Mouse (Mus musculus): ENCODE results near the gene Itgb1bp2.

Gene Itgb1bp2

DNA sequence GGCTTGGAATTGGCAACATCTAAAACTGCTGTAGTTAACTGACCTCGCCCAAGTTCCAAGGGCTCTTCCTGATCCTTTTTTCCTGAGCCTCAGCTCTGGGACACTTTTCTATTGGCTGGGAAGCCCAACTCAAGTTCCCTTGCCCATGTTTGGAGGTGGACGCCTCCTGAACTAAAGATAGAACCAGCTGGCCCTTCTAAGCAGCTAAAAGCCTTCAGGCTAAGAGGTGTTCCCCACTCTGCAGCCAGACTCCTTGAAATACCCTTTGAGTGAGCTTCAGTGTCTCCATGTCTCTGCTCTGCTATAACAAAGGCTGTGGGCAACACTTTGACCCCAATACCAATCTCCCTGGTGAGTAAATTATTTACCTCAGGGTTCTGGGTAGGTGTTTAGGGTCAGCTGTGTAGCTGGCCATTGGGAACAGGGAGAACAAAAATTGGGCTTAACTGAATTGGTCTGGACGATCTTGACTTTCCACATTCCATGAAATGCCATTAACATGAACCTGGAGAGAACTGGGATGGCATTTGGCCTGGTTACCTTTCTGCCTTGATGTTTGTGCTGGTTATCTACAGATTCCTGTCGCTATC lies at the start of gene Itgb1bp2:
Itgb1bp2 (plus strand) TSS at position 203 of the 590 bp plus-strand sequence.
- peak; percentile 28 for DNase-seq (ENCODE audit: low read depth, low spot score)

DNA sequence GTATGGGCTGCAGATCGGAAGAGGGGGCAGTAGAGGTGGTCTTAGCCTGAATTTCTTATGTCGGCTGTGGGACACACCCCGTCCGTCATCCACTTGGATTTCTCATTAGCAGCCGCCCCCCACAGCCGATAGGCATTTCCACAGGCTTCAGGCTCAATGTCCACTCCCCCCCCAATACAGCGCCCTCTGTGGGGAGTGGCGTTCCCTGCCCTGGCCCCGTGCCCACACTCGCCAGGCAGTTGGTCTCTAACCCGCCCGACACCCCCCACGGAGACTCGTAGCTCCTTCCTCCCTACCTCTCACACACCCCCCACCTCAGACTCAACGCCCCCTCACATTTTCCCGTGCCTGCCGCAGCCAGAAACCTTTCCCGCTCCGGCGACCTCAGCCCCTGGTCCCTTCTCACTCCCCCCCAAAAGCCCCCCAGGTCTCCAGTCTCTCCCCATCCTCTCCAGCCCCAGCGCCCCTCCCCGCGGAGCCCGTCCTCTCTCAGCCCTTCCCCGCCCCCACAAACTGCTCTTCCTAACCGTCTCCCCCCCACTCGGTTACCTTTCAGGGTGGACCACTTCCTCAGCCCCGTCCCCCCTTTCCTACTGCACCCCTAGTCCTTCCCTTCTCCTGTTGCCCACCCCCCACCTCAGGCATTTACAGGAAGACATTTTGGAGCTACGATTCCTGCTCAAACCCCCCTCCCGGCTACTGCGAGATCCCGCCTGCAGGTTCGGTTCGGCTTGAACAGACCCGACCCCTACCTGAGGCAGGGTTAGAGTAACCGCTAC lies 29.8 kb upstream of the Itgb1bp2 start:
- peak; percentile 10 for DNase-seq (ENCODE audit: low read depth, low spot score)

DNA sequence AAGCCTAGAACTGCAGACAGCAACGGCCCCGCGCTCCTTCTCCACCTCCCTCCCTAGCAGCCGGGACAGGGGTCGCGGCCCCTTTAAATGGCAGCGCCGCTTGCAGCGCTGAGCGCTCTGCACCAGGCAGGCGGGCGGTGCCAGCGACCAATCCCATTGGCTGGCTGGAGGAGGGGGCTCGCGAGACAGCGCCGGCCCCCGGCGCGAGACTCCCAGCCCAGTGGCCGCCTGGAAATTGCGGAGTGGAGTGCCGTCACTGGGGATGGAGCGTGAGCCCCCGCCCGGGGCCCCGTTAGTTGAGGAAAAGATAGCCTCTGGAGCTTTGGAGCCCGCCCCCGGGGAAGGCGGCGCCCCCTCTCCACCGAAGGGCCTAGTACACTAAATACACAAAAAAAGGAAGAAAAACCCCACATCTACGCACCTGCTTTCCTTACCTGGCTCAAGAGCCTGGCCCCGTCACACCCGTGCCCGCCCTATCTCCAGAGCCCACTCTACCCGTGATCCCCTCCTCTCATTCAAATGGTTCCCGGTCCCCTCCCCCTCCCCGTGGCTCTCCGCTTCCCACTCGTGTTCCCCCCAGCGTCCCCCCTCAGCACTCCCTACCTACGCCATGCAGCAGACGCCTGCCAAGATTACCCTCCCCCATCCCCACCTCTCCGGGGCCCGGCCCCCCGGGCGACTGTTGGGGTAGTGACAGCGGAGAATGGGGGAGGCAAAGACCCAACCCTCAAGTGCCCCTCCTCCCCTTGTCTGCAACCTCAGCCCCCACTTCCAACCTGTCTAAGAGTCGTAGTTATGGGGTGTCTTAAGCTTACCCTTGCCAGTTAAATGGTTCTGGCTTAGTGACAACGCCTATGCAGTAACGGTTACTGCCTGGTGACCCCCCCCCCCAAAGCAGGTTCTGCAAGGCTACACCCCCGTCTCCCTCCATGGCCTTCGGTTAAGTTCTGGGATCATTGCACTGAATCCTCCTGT lies 28.9 kb upstream of the Itgb1bp2 start:
- peak; percentile 93 for DNase-seq (ENCODE audit: low read depth, low spot score)

DNA sequence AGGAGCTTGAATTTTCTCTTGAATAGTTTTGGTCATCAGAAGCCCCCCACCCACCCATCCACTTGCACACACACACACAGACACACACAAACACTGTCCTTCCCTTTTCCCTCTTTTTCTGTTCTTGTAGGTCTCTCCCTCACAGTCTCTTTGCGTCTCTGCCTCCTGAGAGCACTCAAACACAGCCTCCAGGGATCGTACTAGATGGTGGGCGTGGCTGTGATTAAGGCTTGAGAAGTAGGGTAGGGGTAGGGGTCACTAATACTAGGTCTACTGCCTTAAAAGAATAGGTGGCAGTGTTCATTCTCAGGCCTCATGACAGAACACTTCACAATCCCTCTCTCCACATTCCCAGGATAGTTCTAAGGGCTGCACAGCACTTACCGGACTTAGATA lies 28.2 kb upstream of the Itgb1bp2 start, which contains the start of gene Zmym3:
Zmym3 (minus strand) TSS at position 150 of the 396 bp plus-strand sequence.
- peak; percentile 26 for DNase-seq (ENCODE audit: low read depth, low spot score)

DNA sequence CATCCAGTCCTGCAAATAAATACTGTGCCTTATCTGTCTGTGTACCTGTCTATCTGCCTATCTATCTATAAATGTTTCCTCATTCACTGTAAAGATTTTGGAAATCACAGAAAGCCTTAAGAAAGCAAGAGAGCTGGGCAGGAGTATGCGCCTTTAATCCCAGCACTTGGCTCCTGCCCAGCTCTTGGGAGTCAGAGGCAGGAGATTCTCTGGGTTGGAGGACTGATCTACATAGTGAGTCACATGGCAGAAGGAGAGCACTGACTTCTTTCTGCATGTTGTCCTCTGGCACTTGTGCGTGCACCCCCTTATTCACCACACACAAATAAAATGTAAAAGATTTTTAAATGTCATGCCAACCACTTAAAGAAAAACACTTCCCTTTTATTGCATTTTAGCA lies 25.4 kb upstream of the Itgb1bp2 start:
- DNase-seq (ENCODE audit: low read depth, low spot score): no peak

DNA sequence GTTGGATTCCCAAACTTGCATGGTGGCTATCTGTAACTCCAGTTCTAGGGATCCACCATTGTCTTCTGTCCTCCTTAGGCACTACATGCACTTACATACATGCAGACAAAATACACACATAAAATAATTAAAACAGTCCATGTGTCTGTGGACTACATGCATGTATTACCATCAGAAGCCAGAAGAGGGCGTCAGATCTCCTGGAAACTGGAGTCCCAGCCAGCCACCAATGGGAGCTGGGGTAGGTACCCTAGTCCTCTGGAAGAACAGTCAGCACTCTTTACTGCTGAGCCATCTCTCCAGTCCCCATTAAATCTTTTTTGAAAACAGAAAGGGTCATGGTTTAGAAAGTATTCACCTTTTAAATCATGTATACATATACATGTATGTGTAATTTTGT lies 21.1 kb upstream of the Itgb1bp2 start:
- peak; percentile 71 for DNase-seq (ENCODE audit: low read depth, low spot score)

DNA sequence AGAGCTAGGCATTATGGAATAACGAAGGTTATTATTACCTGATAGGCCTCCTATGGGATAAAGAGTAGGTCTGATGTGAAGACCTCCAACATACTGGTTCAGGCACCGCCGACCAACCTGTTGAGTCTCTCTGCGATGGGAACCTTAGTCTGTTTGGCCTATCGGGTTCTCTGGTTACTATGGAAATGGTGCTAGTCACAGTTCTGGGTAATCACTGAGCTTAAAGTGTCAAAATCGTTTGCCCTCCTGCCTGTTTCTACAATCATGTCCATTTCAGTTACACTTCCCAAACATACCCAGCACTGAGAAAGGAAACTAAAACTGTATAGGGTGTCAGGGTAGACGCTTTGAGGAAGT lies 20.1 kb upstream of the Itgb1bp2 start:
- peak; percentile 21 for DNase-seq (ENCODE audit: low read depth, low spot score)

DNA sequence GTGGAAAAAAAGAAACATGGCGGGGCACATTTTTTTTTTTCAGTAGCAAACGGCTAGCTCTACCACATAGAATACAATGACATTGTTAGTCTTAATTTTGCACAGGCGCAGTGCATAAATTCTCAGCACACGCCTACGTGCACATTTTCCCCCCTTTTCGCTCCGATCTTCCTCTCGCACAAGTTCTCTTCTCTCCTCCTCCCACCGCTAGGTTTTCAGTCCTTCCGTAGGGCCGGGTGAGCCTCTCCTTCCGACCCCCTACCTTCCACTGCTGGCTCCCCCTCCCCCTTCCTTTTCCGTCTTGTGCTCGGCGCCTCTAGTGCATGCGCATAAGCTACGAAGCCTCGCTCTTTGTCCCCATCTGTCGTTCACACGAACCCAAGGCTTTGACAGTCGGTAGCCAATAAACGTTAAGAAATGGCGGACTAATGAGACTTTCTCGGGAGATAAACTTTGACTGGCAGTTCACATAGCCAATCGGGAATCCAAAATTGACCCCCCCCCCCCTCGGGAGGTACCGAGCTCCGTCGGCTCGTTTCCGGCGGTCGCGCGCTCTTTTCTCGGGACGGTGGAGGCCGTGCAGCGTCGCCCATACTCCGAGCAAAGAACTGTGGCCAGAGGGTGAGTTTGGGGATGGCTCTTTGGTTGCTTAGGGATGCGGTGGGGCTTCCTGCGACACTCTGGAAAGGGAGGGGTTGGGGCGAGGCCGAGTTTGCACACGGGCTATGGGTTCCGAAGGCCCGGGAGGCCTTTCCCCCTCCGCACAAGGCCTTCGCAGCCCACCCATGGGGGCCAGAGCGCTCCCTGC lies 19.5 kb upstream of the Itgb1bp2 start, which contains the start of gene Nono:
Nono (plus strand) TSS at position 177 of the 808 bp plus-strand sequence.
- DNase-seq (ENCODE audit: low read depth, low spot score): peak; percentile 97

DNA sequence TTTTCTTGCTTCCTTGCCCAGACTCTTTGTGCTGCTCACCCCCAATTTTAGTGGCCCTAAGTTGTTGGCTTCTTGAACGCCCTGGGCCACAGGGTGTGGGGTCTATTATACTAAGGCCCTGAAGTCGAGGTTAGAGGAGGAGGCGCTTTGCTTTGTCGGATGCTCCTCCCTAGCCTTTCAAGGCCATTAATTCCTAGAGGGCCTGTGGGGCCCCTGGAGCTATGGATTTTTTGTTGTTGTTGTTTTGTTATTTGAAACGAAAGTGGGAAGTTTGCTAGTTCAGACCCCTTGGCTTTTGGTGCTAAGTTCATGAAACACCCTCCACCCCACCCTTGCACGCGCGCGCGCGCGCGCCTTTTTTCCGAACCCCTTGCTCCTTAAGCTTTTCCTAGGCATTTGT lies 18.9 kb upstream of the Itgb1bp2 start:
- peak; percentile 65 for DNase-seq (ENCODE audit: low read depth, low spot score)

DNA sequence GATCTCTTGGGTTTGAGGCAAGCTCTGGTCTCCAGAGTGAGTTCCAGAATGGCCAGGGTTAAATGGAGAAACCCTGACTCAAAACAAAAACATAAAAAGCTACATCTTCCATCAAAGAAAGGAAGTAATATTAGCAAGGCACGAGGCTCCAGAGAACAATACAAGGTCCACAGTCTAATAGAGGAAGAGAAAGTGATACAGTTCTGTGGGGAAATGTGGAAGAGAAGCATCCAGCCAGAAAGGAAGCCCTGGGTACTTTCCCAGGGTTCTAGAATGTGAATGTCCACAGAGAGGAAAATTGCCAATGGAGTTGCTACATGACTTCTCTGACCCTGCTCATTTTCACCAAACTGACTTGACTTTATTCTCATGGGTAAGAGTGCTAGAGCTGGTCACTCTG lies 2.3 kb downstream of the Itgb1bp2 start:
- no peak for DNase-seq (ENCODE audit: low read depth, low spot score)

DNA sequence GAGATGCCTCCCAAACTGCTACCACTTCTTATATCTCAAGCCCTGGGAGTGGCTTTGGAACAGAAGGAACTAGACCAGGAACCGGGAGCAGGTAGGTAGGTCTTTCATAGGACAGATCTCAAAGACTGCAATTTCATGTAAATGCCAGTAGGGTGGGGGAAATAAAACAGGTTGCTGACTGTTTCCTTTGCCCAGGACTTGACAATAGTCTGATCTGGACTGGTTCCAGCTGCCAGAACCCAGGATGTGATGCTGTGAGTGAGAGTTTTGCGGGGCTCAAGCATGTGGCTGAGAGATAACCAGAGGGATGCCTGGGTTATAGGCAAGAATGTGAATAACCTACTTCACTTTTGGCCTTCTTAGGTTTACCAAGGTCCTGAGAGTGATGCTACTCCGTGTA lies 2.7 kb downstream of the Itgb1bp2 start:
- peak; percentile 57 for DNase-seq (ENCODE audit: low read depth, low spot score)

DNA sequence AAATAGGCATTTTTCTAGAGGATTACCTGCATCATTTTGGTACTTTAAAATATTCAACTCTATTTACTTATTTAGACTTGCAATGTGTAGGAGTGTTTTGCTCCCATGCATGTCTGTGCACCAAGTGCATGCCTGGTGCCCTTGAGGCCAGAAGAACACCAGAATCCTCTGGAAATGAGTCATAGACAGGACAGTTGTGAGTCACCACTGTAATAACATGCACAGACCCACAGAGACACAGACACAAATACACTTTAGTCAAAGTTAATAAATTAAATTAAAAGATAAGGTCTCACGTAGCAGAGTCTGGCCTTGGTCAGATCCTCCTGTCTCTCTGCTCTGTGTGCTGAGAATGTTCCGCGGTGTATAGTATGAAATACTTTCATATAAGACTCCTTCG lies 23.3 kb downstream of the Itgb1bp2 start:
- no peak for DNase-seq (ENCODE audit: low read depth, low spot score)

DNA sequence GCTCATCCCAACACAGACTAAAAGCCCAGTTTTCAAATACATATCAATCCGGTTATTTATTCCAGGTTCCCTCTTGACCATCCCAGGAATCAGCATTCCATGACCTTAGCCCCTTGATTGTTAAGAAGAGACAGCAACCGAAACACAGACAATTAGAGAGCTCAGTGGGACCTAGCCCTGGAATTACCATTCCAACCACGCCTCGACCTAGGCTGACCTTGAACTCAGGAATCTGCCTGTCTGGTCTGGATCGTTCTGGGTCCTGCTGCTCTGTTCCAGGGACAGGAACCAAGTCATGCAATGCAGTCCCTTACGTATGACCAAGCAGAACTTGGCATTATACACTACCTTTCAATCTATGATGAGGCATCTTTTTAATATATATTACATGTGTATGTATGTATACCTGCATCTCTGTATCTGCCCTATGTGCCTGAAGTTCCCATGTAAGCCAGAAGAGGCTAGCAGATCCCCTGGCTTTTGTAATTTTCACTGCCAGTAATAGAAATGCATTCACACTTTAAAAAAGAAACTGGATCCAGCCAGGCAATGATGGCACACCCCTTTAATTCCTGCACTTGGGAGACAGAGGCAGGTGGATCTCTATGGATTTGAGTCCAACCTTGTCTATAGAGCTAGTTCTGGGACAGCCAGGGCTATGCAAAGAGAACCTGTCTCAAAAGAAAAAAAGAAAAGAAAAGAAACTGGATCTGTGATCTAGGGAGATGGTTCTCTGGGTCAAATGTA lies 32.9 kb downstream of the Itgb1bp2 start:
- DNase-seq (ENCODE audit: low read depth, low spot score): peak; percentile 94

DNA sequence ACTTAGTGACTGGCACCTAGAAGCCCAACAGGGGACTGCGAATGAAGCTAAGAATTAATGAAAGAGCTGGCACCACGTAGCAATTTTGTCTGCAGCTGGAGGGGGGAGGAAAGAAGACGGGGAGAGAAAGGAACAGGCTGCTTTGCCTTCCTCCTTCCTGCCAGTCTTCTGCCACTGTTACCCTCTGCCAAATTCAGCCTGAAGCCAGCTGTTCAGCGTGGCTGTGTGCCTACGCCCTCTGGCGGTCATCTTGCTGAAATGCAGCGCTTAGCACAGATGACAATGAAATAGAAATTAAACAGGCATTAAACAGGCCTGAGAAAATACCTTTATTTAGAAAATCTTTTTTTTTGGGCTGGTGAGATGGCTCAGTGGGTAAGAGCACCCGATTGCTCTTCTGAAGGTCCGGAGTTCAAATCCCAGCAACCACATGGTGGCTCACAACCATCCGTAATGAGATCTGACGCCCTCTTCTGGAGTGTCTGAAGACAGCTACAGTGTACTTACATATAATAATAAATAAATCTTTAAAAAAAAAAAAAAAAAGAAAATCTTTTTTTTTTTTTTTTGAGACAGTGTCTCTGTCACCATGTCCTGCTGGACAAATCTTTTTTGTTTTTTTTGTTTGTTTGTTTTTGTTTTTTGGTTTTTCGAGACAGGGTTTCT lies 37.7 kb downstream of the Itgb1bp2 start:
- peak; percentile 67 for DNase-seq (ENCODE audit: low read depth, low spot score)
